Mouse (Mus musculus): Measurements from ENCODE around the gene Nfatc2.

Nfatc2 gene

GRCm38 (mm10) chr2:168440918-168441328 lies 160.5 kb downstream of the Nfatc2 start:
- DNase-seq (ENCODE audit: low spot score in 2 of 2): peak in 1 of 2 experiments; percentile 73

- no peak for DNase-seq (ENCODE audit: low spot score in 2 of 2)
These were observed 162.4 kb downstream of the Nfatc2 start for GRCm38 (mm10) chr2:168438981-168439452.

GRCm38 (mm10) chr2:168434187-168434586 lies 167.3 kb downstream of the Nfatc2 start:
- no peak for DNase-seq (ENCODE audit: low spot score in 2 of 2)

GRCm38 (mm10) chr2:168433392-168433791 lies 168.1 kb downstream of the Nfatc2 start:
- no peak for DNase-seq (ENCODE audit: low spot score in 2 of 2)

- DNase-seq (ENCODE audit: low spot score in 2 of 2): no peak
These were observed 169.1 kb downstream of the Nfatc2 start for GRCm38 (mm10) chr2:168432394-168432793.

GRCm38 (mm10) chr2:168429598-168429997 lies 171.9 kb downstream of the Nfatc2 start:
- DNase-seq (ENCODE audit: low spot score in 2 of 2): no peak

- DNase-seq (ENCODE audit: low spot score in 2 of 2): no peak
These were observed 173.0 kb downstream of the Nfatc2 start for GRCm38 (mm10) chr2:168428375-168428901.

Data from cerebellum, postnatal 4 days (tissue).